Mouse (Mus musculus) liver (tissue): ENCODE data around the gene Ppp1r9a.

Experiments used
- DNase-seq: peaks from one replicate; pipeline ENCODE4 v3.0.0-alpha.2; 2020; ENCODE audit warnings: mixed read lengths

Gene Ppp1r9a

GRCm38 (mm10) chr6:5054446-5055095 lies 151.9 kb downstream of the Ppp1r9a start:
- DNase-seq = no peak

- no peak for DNase-seq
These were observed 172.0 kb downstream of the Ppp1r9a start for GRCm38 (mm10) chr6:5074736-5075135.

- DNase-seq = no peak
These were observed 173.0 kb downstream of the Ppp1r9a start for GRCm38 (mm10) chr6:5075680-5076079.

GRCm38 (mm10) chr6:5078009-5078408 lies 175.3 kb downstream of the Ppp1r9a start:
- DNase-seq = no peak

DNA sequence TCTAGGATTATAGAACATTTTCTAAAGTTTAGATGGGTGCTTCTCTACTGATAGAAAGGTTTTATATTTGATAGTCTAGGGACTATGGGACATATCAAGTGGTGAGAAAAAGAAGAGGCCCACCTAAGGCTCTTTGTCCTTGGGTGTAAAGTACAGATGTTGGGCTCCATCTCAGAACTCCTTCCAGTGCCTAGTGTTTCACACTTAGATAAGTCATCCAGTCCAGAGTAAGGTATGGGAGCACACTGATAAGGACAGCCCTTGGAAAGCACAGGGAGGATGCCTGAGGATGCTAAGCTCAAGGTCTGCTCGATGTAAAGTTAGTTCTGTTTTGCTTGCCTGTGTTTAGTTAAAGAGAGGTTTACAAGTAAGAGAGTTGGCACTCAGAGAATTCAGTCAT lies 176.4 kb downstream of the Ppp1r9a start:
- no peak for DNase-seq

DNA sequence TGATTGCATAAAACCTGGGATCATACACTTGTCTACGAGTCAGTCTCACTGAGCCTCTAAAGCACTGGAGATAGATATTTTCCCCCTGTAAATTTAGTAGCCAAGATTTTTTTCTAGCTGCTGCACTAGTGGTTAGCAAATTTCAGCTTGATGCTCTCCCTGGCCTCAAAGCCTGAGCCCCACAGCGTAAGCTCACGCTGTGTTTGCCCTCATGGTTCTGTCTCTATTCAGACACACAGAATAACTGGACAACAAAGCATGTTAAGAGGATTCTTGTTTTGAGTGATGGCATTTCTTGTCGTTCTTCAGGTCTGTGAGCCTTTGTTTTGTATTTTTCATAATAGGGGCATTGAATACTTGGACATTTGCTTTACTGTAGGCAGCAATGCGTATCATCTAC lies 177.4 kb downstream of the Ppp1r9a start:
- no peak for DNase-seq

DNA sequence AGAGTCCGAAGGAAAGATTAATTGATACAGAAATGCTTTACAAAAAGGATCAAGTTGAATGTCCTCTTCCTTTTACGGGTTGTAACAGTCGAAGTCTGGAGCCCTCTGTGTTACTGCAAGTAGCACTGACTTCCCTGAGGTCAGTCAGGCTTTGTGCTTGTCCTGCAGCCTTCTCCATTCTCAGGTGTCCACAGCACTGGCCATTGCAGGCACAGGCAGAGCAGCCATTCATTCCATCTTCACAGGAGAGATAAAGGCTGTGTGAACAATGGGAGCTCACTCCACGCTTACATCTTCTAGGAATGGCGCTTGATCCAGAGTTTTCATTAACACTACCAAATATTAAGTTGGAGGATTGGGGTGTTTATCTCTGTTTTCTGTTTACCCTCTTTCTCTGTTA lies 177.8 kb downstream of the Ppp1r9a start:
- no peak for DNase-seq

DNA sequence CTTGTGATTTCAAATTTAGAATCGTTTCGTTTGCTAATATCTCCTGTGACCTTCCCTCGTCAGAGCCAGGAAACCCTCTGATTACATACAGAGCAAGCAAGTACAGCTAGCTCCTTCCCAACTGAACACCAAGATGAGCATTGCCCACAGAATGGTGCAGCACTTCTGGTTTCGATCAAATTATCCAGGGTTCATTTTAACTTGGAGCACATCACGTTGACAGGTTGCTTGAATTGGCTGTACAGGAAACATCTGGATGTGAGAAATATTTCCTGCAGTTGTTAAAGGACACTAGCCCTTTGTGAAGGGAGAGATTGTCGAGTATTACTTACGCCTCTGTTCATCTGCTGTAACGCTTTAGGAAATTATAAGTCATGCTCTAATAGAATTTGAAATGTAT lies 178.4 kb downstream of the Ppp1r9a start:
- DNase-seq = no peak

DNA sequence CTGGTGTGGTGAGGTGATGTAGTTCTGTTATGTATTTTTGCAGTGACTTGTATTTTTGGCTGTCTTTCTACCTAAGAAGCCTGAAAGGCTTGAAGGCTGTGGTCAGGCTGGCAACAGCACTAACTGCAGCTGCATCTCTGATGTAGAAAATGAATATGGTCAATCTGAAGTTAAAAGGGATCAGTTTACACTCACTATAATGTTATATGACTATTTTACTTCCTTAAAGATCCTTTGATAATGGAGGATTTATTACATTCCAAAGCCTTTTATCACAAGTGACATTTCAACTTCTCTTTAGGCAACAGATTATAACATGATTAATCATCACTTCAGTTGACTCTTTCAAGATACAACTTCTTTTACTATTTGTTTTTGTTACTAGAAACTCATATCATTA lies 179.4 kb downstream of the Ppp1r9a start:
- no peak for DNase-seq

GRCm38 (mm10) chr6:5082740-5083139 lies 180.0 kb downstream of the Ppp1r9a start:
- no peak for DNase-seq

- no peak for DNase-seq
These were observed 181.2 kb downstream of the Ppp1r9a start for GRCm38 (mm10) chr6:5083957-5084356.

- DNase-seq = no peak
These were observed 189.2 kb downstream of the Ppp1r9a start for GRCm38 (mm10) chr6:5091873-5092272.

GRCm38 (mm10) chr6:5092795-5093194 lies 190.1 kb downstream of the Ppp1r9a start:
- DNase-seq = no peak

DNA sequence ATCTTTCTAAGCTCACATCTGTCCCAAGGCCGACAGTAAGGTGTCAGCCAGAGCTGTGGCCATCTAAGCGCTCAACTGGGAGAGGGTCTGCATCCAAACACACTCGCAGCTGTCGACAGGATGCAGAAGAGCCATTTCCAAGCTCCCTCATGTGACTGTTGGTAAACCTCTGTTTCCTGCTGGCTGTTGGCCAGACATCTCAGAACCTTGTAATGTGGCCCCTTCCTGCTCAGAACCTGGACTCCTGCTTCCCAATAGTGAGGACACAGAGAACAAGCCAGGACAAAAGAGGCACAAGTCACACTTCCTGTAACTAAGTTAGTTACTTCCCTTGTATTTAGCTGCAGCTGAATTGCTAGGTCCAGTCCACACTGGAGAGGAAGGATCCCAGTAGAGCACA lies 190.8 kb downstream of the Ppp1r9a start:
- no peak for DNase-seq

GRCm38 (mm10) chr6:5095365-5095973 lies 192.8 kb downstream of the Ppp1r9a start:
- DNase-seq = no peak

DNA sequence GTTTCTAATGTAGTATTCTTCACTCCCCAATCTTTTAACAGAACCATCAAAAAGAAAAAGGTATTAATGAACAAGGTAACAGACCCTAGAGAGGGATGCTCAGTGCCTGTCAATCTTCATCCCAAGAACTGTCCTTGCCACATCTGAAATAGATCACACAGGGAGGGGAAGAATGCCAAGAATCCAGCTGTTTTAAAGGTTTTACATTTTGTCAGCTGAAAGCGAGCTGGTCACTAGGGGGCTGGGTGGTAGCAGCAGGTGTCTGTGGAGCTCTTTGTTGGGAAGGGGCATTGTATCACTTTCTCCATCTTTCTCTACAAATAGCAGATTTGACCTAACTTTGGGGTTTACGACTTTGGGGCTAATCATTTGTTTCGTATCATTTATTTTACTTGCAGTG lies 194.6 kb downstream of the Ppp1r9a start:
- no peak for DNase-seq

DNA sequence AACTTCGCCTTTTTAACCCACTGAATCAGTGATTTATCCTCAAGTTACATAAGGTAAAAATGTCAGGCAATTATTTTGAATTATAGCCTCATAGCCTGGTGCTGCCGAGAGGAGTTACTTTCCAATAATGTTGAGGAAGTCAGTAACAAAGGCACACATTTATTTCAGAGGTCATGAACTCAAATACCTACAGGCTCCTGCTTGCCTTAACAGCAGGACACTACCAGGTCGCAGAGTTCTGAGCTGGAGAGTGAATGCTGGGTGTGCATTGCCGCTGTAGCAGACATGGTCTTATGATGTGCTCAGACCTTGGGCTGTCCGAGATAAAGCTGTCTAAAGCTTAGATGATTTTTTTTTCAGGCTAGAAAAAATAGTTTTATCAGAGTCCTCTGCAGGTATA lies 196.6 kb downstream of the Ppp1r9a start:
- no peak for DNase-seq

DNA sequence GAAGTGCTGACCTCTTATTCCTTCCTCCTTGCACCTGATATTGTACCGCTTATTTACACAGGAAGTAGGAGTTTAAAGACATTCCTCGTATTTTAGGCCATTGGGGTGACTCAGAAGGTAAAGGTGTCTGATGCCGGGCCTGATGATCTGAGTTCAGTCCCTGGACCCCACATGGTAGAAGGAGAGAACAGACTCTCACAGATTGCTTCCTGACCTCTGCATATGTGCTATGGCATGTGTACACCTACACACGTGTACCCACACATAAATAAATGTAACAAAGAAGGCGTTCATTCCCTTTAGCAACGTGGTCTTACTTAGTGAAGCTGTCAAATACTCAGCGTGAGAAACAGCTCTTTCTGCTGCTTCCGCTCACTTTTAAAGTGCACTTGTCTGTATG lies 197.1 kb downstream of the Ppp1r9a start:
- DNase-seq = no peak

GRCm38 (mm10) chr6:5100347-5100746 lies 197.6 kb downstream of the Ppp1r9a start:
- no peak for DNase-seq

GRCm38 (mm10) chr6:5102741-5103140 lies 200.0 kb downstream of the Ppp1r9a start:
- no peak for DNase-seq

GRCm38 (mm10) chr6:5103769-5104168 lies 201.1 kb downstream of the Ppp1r9a start:
- DNase-seq = peak; percentile 45

DNA sequence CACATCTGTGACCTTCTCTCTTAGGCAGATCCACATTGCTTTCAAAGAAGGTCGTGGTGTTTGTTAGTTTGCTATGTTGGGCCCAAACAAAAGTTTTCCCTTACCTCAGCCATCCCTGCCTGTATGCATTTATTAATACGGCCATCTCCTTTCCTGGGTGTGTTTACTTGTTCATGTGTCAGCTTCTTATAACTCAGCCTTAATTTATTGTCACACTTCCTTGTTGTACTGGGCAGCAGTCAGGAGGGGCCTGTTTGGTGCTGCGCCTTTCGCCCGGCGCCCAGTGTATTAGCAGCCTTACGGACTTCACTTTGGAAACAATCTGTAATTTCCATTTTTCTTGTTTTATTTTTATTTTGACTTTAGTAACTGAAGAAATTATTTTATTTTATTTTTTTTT lies 201.5 kb downstream of the Ppp1r9a start:
- DNase-seq = no peak

- no peak for DNase-seq
These were observed 205.8 kb downstream of the Ppp1r9a start for GRCm38 (mm10) chr6:5108494-5108893.

GRCm38 (mm10) chr6:5109925-5110714 lies 207.4 kb downstream of the Ppp1r9a start:
- DNase-seq = peak; percentile 88
